Mouse (Mus musculus) olfactory bulb, adult 2 months (tissue): ENCODE data around the gene Synpr.

ENCODE experiments used
- CTCF ChIP-seq: fragments of 200-500 bp; IDR thresholded peaks from 2 replicates; pipeline ENCODE4 v1.5.1; 2012; ENCODE audit warnings: low read depth, mild to moderate bottlenecking, low read length, moderate library complexity; ENCODE audit not compliant: insufficient read depth
- POLR2A ChIP-seq: fragments of 200-500 bp; IDR thresholded peaks from 2 replicates; pipeline ENCODE4 v1.6.1; 2012; ENCODE audit warnings: mild to moderate bottlenecking, low read depth, low read length, moderate library complexity; ENCODE audit not compliant: insufficient read depth

GRCm38 (mm10) chr14:13477821-13478220, 193.2 kb downstream of the Synpr start:
- TF ChIP-seq CTCF (no peak), POLR2A (no peak)
